Mouse (Mus musculus) urinary bladder, postnatal 36 days (tissue): Measurements from ENCODE around the gene Tsc22d2.

ENCODE experiments used
- DNase-seq, 2 experiments: peaks; one replicate each; pipeline ENCODE4 v3.0.0; 2022; ENCODE audit warnings: low spot score in 2 of 2, mixed read lengths in 1 of 2

Gene Tsc22d2

DNA sequence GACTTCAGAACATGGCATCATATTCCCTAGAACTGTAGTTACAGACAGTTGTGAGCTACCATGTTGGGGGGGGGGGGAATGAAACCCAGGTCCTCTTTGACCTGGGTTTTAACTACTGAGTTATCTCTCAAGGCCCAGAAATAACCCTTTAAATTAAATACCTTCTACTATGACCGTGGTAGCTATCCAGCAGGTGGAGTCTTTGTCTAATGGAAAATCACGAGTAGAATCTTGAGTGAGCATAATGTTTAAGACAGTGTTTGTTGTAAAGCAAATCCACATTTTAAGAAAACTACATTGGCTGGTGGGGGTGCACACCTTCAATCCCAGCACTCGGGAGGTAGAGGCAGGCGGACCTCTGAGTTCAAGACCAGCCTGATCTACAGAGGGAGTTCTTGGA, 99.0 kb downstream of the Tsc22d2 start:
- no peak for DNase-seq

DNA sequence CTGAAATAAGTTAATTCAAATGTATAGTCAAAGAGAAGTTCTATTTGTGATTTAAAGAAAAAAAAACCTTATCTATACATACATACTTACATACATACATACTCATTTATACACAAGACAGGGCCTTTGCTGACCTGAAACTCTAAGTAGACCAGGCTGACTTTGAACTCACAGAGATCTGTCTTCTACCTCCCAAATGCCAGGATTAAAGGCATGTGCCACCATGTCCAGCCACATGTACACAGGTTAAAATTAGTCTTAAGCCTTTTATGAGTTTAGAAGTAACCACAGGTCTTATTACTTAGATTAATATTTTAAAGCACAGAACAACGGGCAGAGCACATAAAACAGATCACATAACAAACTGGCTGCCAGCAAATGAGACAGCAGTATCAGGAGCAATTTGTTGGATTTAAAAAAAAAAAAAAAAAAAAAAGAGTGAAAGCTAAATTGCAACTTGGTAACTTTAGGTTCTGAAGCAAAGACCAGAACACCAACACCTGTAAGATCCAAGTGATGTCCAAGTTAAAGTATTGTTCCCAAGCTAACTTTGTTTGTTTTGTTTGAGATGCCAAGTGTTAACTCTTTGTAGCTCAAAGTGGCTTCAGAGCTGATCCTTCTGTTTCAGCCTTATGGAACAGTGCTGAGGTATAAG, 101.6 kb downstream of the Tsc22d2 start:
- no peak for DNase-seq
